ENCODE assay signal across 8 mouse cellular contexts in genomic region chr6:17589049-17589952, GRCm38 (mm10). TPM values are rescaled to one million over a fixed set of nuclear protein-coding genes. Genes with fewer than 3 reads are reported as not detected.
DNase-seq lines count a peak whose midpoint lies in the region; ATAC-seq and TF ChIP-seq lines count a peak whose summit lies in the region.

No protein-coding gene starts in this region.

- peak; percentile 84 for TF ChIP-seq CTCF in bone marrow, adult 2 months (IDR thresholded peaks at IDR 0.05; ENCODE audit: control insufficient read depth, insufficient read depth, low read length)

- no peak overlapping the region for H3K9ac ChIP-seq in embryonic facial prominence, embryonic 15.5 days
- H3K9ac ChIP-seq in liver, embryonic 16.5 days (ENCODE audit: low read depth, low read length): no peak overlapping the region
- H3K9ac ChIP-seq in neural tube, embryonic 13.5 days: 0 out of 2 replicates have a peak overlapping the region, but pooled peaks have one; percentile 26

- WGBS in bone marrow, adult 2 months: 26% methylated on average over 16 of the region's 16 CpGs
- 35% methylated on average over 16 of the region's 16 CpGs for WGBS in embryonic facial prominence, embryonic 15.5 days
- 21% methylated on average over 16 of the region's 16 CpGs for WGBS in liver, embryonic 16.5 days (ENCODE audit: insufficient replicate concordance)
- 17% methylated on average over 16 of the region's 16 CpGs for WGBS in neural tube, embryonic 13.5 days

- no peak overlapping the region for H3K27ac ChIP-seq in bone marrow, adult 2 months (ENCODE audit: control insufficient read depth, insufficient read depth, low read depth, low read length, poor library complexity)
- no peak overlapping the region for H3K27ac ChIP-seq in embryonic facial prominence, embryonic 15.5 days (replicated peaks)
- H3K27ac ChIP-seq in liver, embryonic 16.5 days (ENCODE audit: low read length): peak overlapping the region; percentile 19; the same call in 1 of the 2 replicates
- no peak overlapping the region for H3K27ac ChIP-seq in neural tube, embryonic 13.5 days (replicated peaks)

- H3K4me3 ChIP-seq in bone marrow, adult 2 months (replicated peaks; ENCODE audit: control insufficient read depth, low read depth, low read length): no peak overlapping the region
- no peak overlapping the region for H3K4me3 ChIP-seq in embryonic facial prominence, embryonic 15.5 days (replicated peaks)
- no peak overlapping the region for H3K4me3 ChIP-seq in liver, embryonic 16.5 days (ENCODE audit: low read depth, low read length)
- peak overlapping the region; percentile 15 for H3K4me3 ChIP-seq in neural tube, embryonic 13.5 days

- intact Hi-C loops in heart, postnatal 14 days (cut with DNase I): loop anchor here (1.0 to 10.0 kb wide), 4 partner anchors 126 to 564 kb away; partner anchors contain the start of gene Met

- H3K4me1 ChIP-seq in bone marrow, adult 2 months (ENCODE audit: control insufficient read depth, insufficient read depth, low read length): no peaks in the 10 kb centered on the region
- no peaks in the 10 kb centered on the region for H3K4me1 ChIP-seq in embryonic facial prominence, embryonic 15.5 days
- no peaks in the 10 kb centered on the region for H3K4me1 ChIP-seq in liver, embryonic 16.5 days (ENCODE audit: control insufficient read depth, low read depth, low read length)
- H3K4me1 ChIP-seq in neural tube, embryonic 13.5 days (replicated peaks): peaks cover 7% of the 10 kb centered on the region

- TF ChIP-seq POLR2A in bone marrow, adult 2 months (IDR thresholded peaks at IDR 0.05; ENCODE audit: borderline replicate concordance, control insufficient read depth, low read depth, low read length): no peak

- DNase-seq in CD4-positive, CD25-positive, alpha-beta regulatory T cell, adult 2 months (ENCODE audit: low read depth, low spot score): peak; percentile 80
- DNase-seq in heart, postnatal 14 days: peak; percentile 79 to 89
- peak; percentile 88 to 89 for DNase-seq in kidney, postnatal 4 days
- peak; percentile 32 for DNase-seq in telencephalon, adult 2 months (ENCODE audit: low read depth, low spot score)

- no peaks in the 10 kb centered on the region for H3K36me3 ChIP-seq in embryonic facial prominence, embryonic 15.5 days
- H3K36me3 ChIP-seq in liver, embryonic 16.5 days (ENCODE audit: control insufficient read depth, insufficient read depth): no peaks in the 10 kb centered on the region
- no peaks in the 10 kb centered on the region for H3K36me3 ChIP-seq in neural tube, embryonic 13.5 days

- no peak overlapping the region for H3K4me2 ChIP-seq in embryonic facial prominence, embryonic 15.5 days (replicated peaks)
- peak overlapping the region; percentile 31 for H3K4me2 ChIP-seq in liver, embryonic 16.5 days (ENCODE audit: low read depth, low read length)
- H3K4me2 ChIP-seq in neural tube, embryonic 13.5 days: peak overlapping the region; percentile 53

- no peaks in the 10 kb centered on the region for H3K27me3 ChIP-seq in embryonic facial prominence, embryonic 15.5 days
- H3K27me3 ChIP-seq in liver, embryonic 16.5 days (ENCODE audit: control insufficient read depth, insufficient read depth, low read depth, low read length): no peaks in the 10 kb centered on the region
- H3K27me3 ChIP-seq in neural tube, embryonic 13.5 days: no peaks in the 10 kb centered on the region

- H3K9me3 ChIP-seq in embryonic facial prominence, embryonic 15.5 days (replicated peaks): 0 out of 2 replicates have a peak, but pooled peaks cover 5% of the 10 kb centered on the region
- H3K9me3 ChIP-seq in liver, embryonic 16.5 days (replicated peaks; ENCODE audit: control insufficient read depth, low read length): no peaks in the 10 kb centered on the region
- H3K9me3 ChIP-seq in neural tube, embryonic 13.5 days: 0 out of 2 replicates have a peak, but pooled peaks cover 10% of the 10 kb centered on the region

- peak; percentile 60 for ATAC-seq in embryonic facial prominence, embryonic 15.5 days (ENCODE audit: insufficient number of reproducible peaks, low FRiP score, low TSS enrichment, low read depth)
- peak; percentile 77 for ATAC-seq in liver, embryonic 16.5 days (ENCODE audit: low read depth)
- peak; percentile 91 for ATAC-seq in neural tube, embryonic 13.5 days (ENCODE audit: low read depth)

RNA-seq across cellular contexts. Expression of gene Capza2, which starts 46.7 kb away (rescaled TPM):
- 48.7 and 67.3 TPM in 2 replicates for polyA plus RNA-seq in bone marrow, adult 2 months (2011; ENCODE audit: insufficient read depth, insufficient read length, low replicate concordance, missing spikeins)
- polyA plus RNA-seq in embryonic facial prominence, embryonic 15.5 days (2015; fragmentation: Nextera tagmentation; extraction: Ambion mirVana): 193 and 194 TPM in 2 replicates
- 100 to 1,000 TPM; 129 to 138 TPM for total RNA-seq in heart, postnatal 14 days (2021)
- 80.9 and 88.3 TPM in 2 replicates for polyA plus RNA-seq in liver, embryonic 16.5 days (2015; fragmentation: Nextera tagmentation; extraction: Ambion mirVana)
- polyA plus RNA-seq in neural tube, embryonic 13.5 days (2015; fragmentation: Nextera tagmentation; extraction: Ambion mirVana): 262 and 298 TPM in 2 replicates

Comparison
In these comparisons a context has a peak if more than half of its experiments do, and no peak if none do; other contexts are left out.
1. DNase-seq: peak in every context shown above with its lines; median percentile 88 in kidney, postnatal 4 days; 84 in heart, postnatal 14 days; 80 in CD4-positive, CD25-positive, alpha-beta regulatory T cell, adult 2 months; 32 in telencephalon, adult 2 months.